Mouse (Mus musculus) right cerebral cortex, postnatal 25 days (tissue): ENCODE data around the gene Slc6a8.

Experiments used
- DNase-seq: peaks from one replicate; pipeline ENCODE4 v3.0.0; 2022

Gene Slc6a8

GRCm38 (mm10) chrX:73685629-73686028 is 12.7 kb downstream of the Slc6a8 start:
- no peak for DNase-seq

GRCm38 (mm10) chrX:73690917-73691629 is 18.1 kb downstream of the Slc6a8 start:
- DNase-seq: peak; percentile 37

DNA sequence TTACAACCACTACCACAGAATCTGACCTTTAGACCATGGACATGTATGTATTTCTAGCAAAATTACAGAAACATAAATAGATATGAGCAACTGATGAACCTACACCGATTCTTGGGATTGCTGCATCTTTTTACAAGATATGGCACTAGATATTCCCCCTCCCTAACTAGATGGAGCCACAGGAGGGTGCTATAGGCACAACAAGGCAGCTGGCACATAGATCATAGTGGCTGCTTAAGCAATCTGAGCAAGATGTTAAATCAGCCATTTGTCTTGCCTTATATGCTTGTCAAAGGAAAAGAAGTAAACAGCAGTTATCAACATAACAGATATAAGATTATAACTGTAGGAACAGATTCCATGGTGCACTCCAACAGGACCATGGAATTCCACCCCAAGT is 27.5 kb downstream of the Slc6a8 start:
- DNase-seq: no peak

GRCm38 (mm10) chrX:73715476-73716108 is 42.6 kb downstream of the Slc6a8 start:
- peak; percentile 6 for DNase-seq

GRCm38 (mm10) chrX:73716109-73716661 is 43.2 kb downstream of the Slc6a8 start, which contains the start of the genes Bcap31 and Abcd1:
Bcap31 (minus strand) TSS chrX:73716175.
Abcd1 (plus strand) TSS chrX:73716597.
- DNase-seq: peak; percentile 87

DNA sequence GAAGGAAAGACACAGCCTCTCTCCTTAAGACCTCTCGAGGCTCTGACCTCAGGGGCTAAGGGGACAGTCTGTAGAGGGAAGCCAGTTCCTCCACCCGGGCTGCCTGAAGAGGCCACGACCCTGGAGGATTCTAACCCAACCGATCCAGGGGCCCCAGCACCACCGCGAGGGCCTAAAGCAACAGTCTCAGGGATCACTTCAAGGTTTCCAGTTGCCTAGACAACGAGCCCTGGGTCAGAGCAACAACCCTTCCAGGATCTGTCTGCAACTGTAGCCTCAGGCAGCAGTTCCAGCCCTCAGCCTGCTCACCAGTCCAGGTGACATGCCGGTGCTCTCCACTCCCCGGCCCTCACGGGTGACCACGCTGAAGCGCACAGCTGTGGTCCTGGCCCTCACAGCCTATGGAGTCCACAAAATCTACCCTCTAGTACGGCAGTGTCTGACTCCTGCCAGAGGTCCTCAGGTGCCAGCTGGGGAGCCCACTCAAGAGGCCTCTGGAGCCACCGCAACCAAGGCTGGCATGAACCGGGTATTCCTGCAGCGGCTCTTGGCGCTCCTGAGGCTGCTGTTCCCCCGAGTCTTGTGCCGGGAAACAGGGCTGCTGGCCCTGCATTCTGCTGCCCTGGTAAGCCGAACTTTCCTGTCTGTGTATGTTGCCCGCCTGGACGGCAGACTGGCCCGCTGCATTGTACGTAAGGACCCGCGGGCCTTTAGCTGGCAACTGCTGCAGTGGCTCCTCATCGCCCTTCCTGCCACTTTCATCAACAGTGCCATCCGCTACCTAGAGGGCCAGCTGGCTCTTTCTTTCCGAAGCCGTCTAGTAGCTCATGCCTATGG is 44.0 kb downstream of the Slc6a8 start:
- DNase-seq: peak; percentile 5

- peak; percentile 7 for DNase-seq
These were observed 44.7 kb downstream of the Slc6a8 start for GRCm38 (mm10) chrX:73717667-73718066.

- no peak for DNase-seq
These were observed 45.3 kb downstream of the Slc6a8 start for GRCm38 (mm10) chrX:73718271-73718670.

- DNase-seq: no peak
These were observed 45.9 kb downstream of the Slc6a8 start for GRCm38 (mm10) chrX:73718686-73719362.

DNA sequence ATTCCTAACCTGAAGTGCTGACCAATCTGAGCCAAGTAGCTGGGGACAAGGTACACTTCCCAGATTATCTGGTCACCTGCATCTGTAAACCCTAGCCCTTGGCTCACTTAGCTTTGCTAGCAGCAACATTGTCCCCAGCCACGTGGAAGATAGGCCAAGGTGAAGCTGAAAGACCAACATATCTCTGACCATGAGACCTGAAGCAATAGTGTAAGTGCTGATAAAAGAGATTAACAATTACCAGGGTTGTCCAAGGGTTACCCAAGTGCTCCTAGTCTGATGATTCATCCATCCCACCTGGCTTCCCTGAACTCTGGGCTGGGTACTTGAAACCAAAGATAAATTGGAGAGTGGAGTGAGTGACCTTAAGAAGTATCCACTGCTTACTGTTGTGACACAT is 58.0 kb downstream of the Slc6a8 start:
- no peak for DNase-seq
